Mouse (Mus musculus) kidney, embryonic 16.5 days (tissue): ENCODE results near the gene Rims1. TPM values are rescaled to one million over a fixed set of nuclear protein-coding genes. Genes with fewer than 3 reads are reported as not detected.

ENCODE experiments used
- ATAC-seq: fragments of 200-750 bp; cut with Nextera tagmentation; 2 replicates; pipeline ENCODE4 v1.8.0; 2017; ENCODE audit warnings: moderate TSS enrichment; ENCODE audit not compliant: low FRiP score, low TSS enrichment
- H3K27ac ChIP-seq: fragments of 300-500 bp; sonication (generic); 2 replicates; pipeline ENCODE4 v1.5.1; 2014; ENCODE audit warnings: low read length
- H3K27me3 ChIP-seq: fragments of 300-500 bp; sonication (generic); 2 replicates; pipeline ENCODE4 v1.6.1; 2014; ENCODE audit warnings: low read length, control low read depth, mixed read lengths; ENCODE audit not compliant: insufficient read depth
- H3K36me3 ChIP-seq: fragments of 300-500 bp; sonication (generic); 2 replicates; pipeline ENCODE4 v1.6.1; 2014; ENCODE audit warnings: low read length, control low read depth, mixed read lengths; ENCODE audit not compliant: insufficient read depth
- H3K4me1 ChIP-seq: fragments of 300-500 bp; sonication (generic); 2 replicates; pipeline ENCODE4 v1.6.1; 2014; ENCODE audit warnings: low read length, control low read depth, mixed read lengths; ENCODE audit not compliant: insufficient read depth
- H3K4me2 ChIP-seq: fragments of 300-500 bp; sonication (generic); replicated peaks from 2 replicates; pipeline ENCODE4 v1.6.1; 2014; ENCODE audit warnings: low read depth, low read length
- H3K4me3 ChIP-seq: fragments of 300-500 bp; sonication (generic); 2 replicates; pipeline ENCODE4 v1.5.1; 2014; ENCODE audit warnings: mild to moderate bottlenecking, low read length
- H3K9ac ChIP-seq: fragments of 300-500 bp; sonication (generic); replicated peaks from 2 replicates; pipeline ENCODE4 v1.6.1; 2014; ENCODE audit warnings: low read length
- H3K9me3 ChIP-seq: fragments of 300-500 bp; sonication (generic); 2 replicates; pipeline ENCODE4 v1.6.1; 2016; ENCODE audit warnings: low read length, control low read depth
- WGBS: fragments of 180-500 bp; shearing (Covaris S2); extraction: QIAGEN DNeasy Blood & Tissue Kit; methylation state at CpG from one replicate; pipeline ENCODE4 v1.1.7; 2014; 5-methylcytosine and 5-hydroxymethylcytosine counted together
- polyA plus RNA-seq: library from polyadenylated mRNA; unstranded; fragments of >200 nt; fragmentation: Nextera tagmentation; extraction: Ambion mirVana; gene quantifications from 2 replicates; pipeline ENCODE4 v1.2.1, GENCODE M21; 2015

Rims1 gene
- polyA plus RNA-seq, 1 experiment from 2014 or later = 1.6 TPM

DNA sequence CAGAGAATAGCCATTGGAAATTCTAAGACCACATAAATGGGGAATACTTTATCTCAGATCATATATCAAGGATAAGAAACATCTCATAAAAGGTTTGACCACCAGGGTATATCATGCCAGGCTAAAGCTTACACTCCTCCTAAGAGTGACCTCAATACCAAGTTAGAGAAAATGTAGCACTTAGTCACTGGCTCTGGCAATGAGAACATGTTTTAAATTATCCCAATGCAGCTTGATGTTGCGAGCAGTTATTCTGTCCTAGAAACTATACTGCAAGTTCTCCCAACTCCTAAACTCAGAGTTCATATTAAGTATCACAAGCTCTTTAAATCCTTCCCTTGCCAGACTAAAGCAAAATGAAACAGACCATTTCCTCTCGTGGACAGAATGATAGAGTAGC is 85.1 kb downstream of the Rims1 start:
- H3K27me3 ChIP-seq = no peaks in the 10 kb centered on the region
- no peak overlapping the region for H3K27ac ChIP-seq
- WGBS = 35% methylated on average over 2 of the region's 2 CpGs
- H3K9me3 ChIP-seq = no peaks in the 10 kb centered on the region
- no peak for ATAC-seq
- no peak overlapping the region for H3K9ac ChIP-seq
- H3K36me3 ChIP-seq = no peaks in the 10 kb centered on the region
- H3K4me3 ChIP-seq = no peak overlapping the region
- H3K4me1 ChIP-seq = no peaks in the 10 kb centered on the region
- H3K4me2 ChIP-seq = no peak overlapping the region

- H3K27ac ChIP-seq = no peak overlapping the region
- H3K4me1 ChIP-seq = no peaks in the 10 kb centered on the region
- no peak overlapping the region for H3K9ac ChIP-seq
- H3K36me3 ChIP-seq = no peaks in the 10 kb centered on the region
- H3K4me3 ChIP-seq = no peak overlapping the region
- no peak for ATAC-seq
- H3K9me3 ChIP-seq = no peaks in the 10 kb centered on the region
- WGBS = 49% methylated on average over 2 of the region's 2 CpGs
- H3K4me2 ChIP-seq = no peak overlapping the region
- no peaks in the 10 kb centered on the region for H3K27me3 ChIP-seq
Observed at GRCm38 (mm10) chr1:22709461-22709860, 96.3 kb downstream of the Rims1 start.

DNA sequence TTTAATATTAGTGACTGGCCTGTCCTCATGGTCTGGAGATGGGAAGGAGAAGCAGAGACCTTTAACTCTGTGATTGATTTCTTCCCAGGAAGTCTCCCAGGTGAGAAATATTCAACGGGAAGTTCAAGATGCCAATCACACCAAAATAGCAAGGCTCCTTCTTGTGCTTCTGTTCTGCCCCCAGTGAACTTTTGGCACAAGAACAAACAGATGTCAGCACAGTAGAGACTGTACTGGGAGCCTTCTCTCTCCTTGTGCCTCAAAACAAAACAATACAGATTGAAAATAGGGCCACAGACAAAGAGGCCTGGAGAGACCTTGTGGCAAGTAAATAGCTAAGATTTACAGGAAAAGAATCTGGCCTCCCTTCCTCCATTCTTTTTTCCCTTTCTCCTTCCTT is 110.7 kb downstream of the Rims1 start:
- no peaks in the 10 kb centered on the region for H3K27me3 ChIP-seq
- no peak overlapping the region for H3K9ac ChIP-seq
- no peak overlapping the region for H3K27ac ChIP-seq
- H3K4me1 ChIP-seq = peaks cover 3% of the 10 kb centered on the region; the same call in 1 of the 2 replicates
- H3K36me3 ChIP-seq = no peaks in the 10 kb centered on the region
- H3K9me3 ChIP-seq = no peaks in the 10 kb centered on the region
- no peak overlapping the region for H3K4me3 ChIP-seq
- 32% methylated on average over 1 of the region's 1 CpGs for WGBS
- no peak for ATAC-seq
- H3K4me2 ChIP-seq = no peak overlapping the region

DNA sequence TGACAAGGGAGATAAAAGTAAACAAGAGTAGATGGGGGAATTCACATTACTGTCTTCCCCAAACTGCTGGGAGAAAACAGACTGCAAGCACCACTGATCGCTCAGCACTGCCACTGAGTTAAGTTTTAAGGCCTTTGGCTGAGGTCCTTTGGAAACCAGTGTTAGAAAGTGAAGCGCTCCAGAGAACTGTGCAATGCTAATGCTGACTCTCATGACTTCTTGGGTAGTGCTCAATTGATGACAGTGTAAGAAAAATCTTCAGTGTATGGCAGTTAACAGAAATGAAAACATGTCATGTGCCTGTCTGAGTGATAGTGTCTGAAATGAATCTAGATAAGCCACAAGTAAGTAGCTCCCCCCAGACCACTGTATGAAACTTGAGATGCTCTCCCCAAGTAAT is 111.3 kb downstream of the Rims1 start:
- Histone ChIP-seq H3K27ac (no peak overlapping the region), H3K9ac (no peak overlapping the region), H3K4me1 (peaks cover 3% of the 10 kb centered on the region; the same call in 1 of the 2 replicates), H3K27me3 (no peaks in the 10 kb centered on the region), H3K4me2 (no peak overlapping the region), H3K36me3 (no peaks in the 10 kb centered on the region), H3K4me3 (no peak overlapping the region), H3K9me3 (no peaks in the 10 kb centered on the region)
- WGBS = 64% methylated on average over 2 of the region's 2 CpGs
- no peak for ATAC-seq

GRCm38 (mm10) chr1:22683455-22683854 is 122.3 kb downstream of the Rims1 start:
- Histone ChIP-seq H3K4me3 (no peak overlapping the region), H3K36me3 (no peaks in the 10 kb centered on the region), H3K27ac (no peak overlapping the region), H3K9me3 (no peaks in the 10 kb centered on the region), H3K27me3 (no peaks in the 10 kb centered on the region), H3K4me2 (no peak overlapping the region), H3K4me1 (no peaks in the 10 kb centered on the region), H3K9ac (no peak overlapping the region)
- no peak for ATAC-seq
- 99% methylated on average over 4 of the region's 4 CpGs for WGBS

DNA sequence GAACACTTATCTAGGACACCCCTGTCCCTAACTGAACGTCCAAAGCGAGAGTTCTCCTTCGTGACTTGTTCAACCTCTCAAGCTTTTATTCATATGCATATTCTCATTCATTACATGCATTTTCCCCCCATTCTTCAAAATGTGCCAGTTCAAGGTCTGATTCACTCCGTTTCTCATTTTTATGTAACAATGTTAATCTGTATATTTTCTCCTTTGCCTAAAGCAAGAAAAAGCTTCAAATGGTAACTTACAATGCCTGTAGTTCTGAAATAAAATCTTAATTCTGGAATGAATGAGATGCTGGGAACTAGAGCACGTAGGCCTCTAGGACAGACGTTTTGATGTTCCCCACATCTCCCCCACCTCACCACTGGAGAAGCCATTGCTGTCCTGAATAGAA is 141.6 kb downstream of the Rims1 start:
- WGBS = 90% methylated on average over 6 of the region's 6 CpGs
- H3K36me3 ChIP-seq = no peaks in the 10 kb centered on the region
- H3K4me1 ChIP-seq = no peaks in the 10 kb centered on the region
- H3K27me3 ChIP-seq = no peaks in the 10 kb centered on the region
- no peak overlapping the region for H3K9ac ChIP-seq
- H3K4me2 ChIP-seq = no peak overlapping the region
- no peak overlapping the region for H3K27ac ChIP-seq
- H3K4me3 ChIP-seq = no peak overlapping the region
- H3K9me3 ChIP-seq = no peaks in the 10 kb centered on the region
- no peak for ATAC-seq

DNA sequence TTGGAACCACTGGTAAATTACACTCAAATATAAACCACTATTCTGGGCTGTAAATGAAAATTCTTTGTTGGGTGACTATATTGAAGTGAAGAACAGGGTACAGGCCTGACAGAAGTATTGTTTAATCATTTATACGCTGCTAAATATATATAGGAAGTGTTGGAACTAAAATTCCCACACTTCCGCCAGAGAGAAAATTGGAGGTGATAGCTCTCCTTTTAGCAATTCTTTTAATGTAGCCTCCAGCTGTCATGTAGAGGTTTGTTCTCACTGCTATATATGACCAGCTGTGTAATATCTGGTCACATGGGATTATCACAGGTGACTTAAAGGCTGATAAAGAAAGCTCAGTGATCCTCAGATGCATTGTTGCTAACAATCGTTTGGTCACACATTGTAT is 144.0 kb downstream of the Rims1 start:
- Histone ChIP-seq H3K27ac (no peak overlapping the region), H3K9ac (no peak overlapping the region), H3K4me1 (no peaks in the 10 kb centered on the region), H3K36me3 (no peaks in the 10 kb centered on the region), H3K9me3 (no peaks in the 10 kb centered on the region), H3K4me3 (no peak overlapping the region), H3K27me3 (no peaks in the 10 kb centered on the region), H3K4me2 (no peak overlapping the region)
- no peak for ATAC-seq
- WGBS = 90% methylated on average over 3 of the region's 3 CpGs

DNA sequence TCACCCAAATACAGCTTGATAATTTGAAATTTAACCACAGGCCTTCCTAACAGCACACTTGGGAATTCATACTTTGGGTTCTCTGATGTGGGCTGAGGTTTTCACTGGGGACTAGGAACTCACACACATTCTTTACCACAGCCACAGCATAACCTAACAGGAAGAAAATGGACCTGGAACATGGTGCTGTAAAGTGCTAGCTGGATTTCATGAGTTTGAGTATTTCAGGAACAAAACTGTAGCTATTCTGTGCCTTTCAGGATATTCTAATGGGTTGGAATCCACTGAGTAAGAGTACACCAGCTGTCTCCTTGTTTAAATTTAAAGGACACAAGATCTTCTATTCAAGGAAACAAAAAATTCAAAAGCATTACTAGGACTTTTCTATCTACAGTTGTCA is 149.8 kb downstream of the Rims1 start:
- no peaks in the 10 kb centered on the region for H3K4me1 ChIP-seq
- H3K9me3 ChIP-seq = no peaks in the 10 kb centered on the region
- no peak overlapping the region for H3K9ac ChIP-seq
- no peaks in the 10 kb centered on the region for H3K27me3 ChIP-seq
- H3K4me3 ChIP-seq = no peak overlapping the region
- no peak overlapping the region for H3K4me2 ChIP-seq
- H3K36me3 ChIP-seq = no peaks in the 10 kb centered on the region
- no peak overlapping the region for H3K27ac ChIP-seq
- ATAC-seq = no peak

DNA sequence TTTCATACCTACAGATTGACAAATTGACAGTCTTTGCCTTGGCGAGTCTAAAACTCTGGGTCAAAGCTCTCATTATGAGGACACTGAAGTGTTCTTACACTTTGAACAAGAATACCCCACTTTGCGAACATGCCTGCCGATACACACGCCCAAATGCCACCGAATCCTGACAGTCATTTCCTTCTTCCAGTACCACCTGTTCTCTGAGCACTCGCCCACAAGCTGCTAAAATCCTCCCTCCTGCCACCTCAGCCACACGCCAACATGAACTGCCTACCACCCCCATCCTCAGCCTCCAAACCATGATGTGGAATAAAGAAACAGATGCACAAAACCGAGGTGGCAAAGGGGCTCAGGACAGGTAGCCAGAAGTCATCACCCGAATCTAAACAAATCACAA is 150.9 kb downstream of the Rims1 start:
- Histone ChIP-seq H3K27me3 (no peaks in the 10 kb centered on the region), H3K4me1 (no peaks in the 10 kb centered on the region), H3K27ac (no peak overlapping the region), H3K4me2 (no peak overlapping the region), H3K9me3 (no peaks in the 10 kb centered on the region), H3K36me3 (no peaks in the 10 kb centered on the region), H3K4me3 (no peak overlapping the region), H3K9ac (no peak overlapping the region)
- WGBS = 89% methylated on average over 9 of the region's 9 CpGs
- no peak for ATAC-seq

DNA sequence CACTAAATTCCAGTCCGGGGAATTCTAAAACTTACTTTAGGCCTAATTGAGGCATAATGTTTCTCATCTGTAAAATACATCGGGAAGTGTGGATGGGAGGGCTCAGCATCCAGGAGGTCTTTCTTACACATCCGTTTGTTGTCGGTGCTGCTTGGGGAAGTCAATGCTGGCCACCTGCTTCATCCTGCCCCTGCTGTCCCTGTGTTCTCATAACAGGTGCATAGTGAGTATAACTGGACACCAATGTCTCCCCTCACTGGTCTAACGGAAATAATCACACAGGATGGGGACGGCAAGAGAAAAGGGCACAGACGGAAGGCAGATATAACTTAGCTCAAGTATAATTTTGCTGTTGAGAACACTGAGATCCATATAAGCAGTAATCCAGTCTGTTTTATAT is 155.2 kb downstream of the Rims1 start:
- Histone ChIP-seq H3K9ac (no peak overlapping the region), H3K27me3 (no peaks in the 10 kb centered on the region), H3K27ac (no peak overlapping the region), H3K36me3 (no peaks in the 10 kb centered on the region), H3K4me3 (no peak overlapping the region), H3K4me1 (no peaks in the 10 kb centered on the region), H3K9me3 (no peaks in the 10 kb centered on the region), H3K4me2 (no peak overlapping the region)
- no peak for ATAC-seq
- 86% methylated on average over 7 of the region's 7 CpGs for WGBS

DNA sequence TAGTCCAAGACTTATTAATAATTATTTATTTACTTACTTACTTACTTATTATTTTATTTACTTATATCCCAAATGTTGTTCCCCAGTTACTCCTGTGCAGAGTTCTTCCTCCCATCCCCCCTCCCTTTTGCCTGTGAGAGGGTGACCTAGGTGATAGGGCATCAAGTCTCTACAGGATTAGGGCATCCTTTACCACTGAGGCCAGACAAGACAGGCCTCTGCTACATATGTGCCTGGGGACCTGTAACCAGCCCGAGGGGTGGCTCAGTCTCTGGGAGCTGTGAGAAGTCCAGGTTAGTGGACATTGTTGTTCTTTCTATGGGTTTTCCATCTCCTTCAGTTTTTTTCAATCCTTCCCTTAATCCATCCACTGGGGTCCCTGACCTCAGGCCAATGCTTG is 156.4 kb downstream of the Rims1 start:
- H3K4me3 ChIP-seq = no peak overlapping the region
- no peak overlapping the region for H3K9ac ChIP-seq
- no peaks in the 10 kb centered on the region for H3K27me3 ChIP-seq
- no peak overlapping the region for H3K27ac ChIP-seq
- H3K9me3 ChIP-seq = no peaks in the 10 kb centered on the region
- no peaks in the 10 kb centered on the region for H3K36me3 ChIP-seq
- no peaks in the 10 kb centered on the region for H3K4me1 ChIP-seq
- ATAC-seq = no peak
- 56% methylated on average over 1 of the region's 1 CpGs for WGBS
- no peak overlapping the region for H3K4me2 ChIP-seq
